Mouse (Mus musculus) CH12.LX (cell line): ENCODE data around the gene Brwd3.

Experiments
- CTCF ChIP-seq, 2 experiments: IDR thresholded peaks in 1 of 2; conservative IDR thresholded peaks in 1 of 2; 2 replicates each; pipeline ENCODE4 v1.5.1; 2011 to 2012; ENCODE audit warnings: low read depth in 2 of 2, low read length in 2 of 2, improper control_type of control experiment in 1 of 2, inconsistent platforms in 1 of 2, mild to moderate bottlenecking in 1 of 2, moderate library complexity in 1 of 2
- ETS1 ChIP-seq: conservative IDR thresholded peaks from 2 replicates; pipeline ENCODE4 v1.6.1; 2012; ENCODE audit warnings: low read depth, mild to moderate bottlenecking, inconsistent platforms, low read length, improper control_type of control experiment, moderate library complexity
- MAZ ChIP-seq: IDR thresholded peaks from 2 replicates; pipeline ENCODE4 v1.6.1; 2012; ENCODE audit warnings: low read depth, mild to moderate bottlenecking, inconsistent platforms, low read length, improper control_type of control experiment, moderate library complexity
- POLR2A ChIP-seq: IDR thresholded peaks from 2 replicates; pipeline ENCODE4 v1.6.1; 2011; ENCODE audit warnings: low read depth, mild to moderate bottlenecking, improper control_type of control experiment, low read length
- RCOR1 ChIP-seq: conservative IDR thresholded peaks from 2 replicates; pipeline ENCODE4 v1.6.1; 2012; ENCODE audit warnings: low read depth, mild to moderate bottlenecking, inconsistent platforms, low read length, improper control_type of control experiment
- USF1 ChIP-seq: IDR thresholded peaks from 2 replicates; pipeline ENCODE4 v1.6.1; 2014; ENCODE audit warnings: low read depth, mild to moderate bottlenecking, inconsistent platforms, low read length, improper control_type of control experiment
- ZKSCAN1 ChIP-seq: IDR thresholded peaks from 2 replicates; pipeline ENCODE4 v1.6.1; 2012; ENCODE audit warnings: low read depth, inconsistent platforms, low read length, improper control_type of control experiment, borderline replicate concordance

GRCm38 (mm10) chrX:108729068-108729467, 105.1 kb downstream of the Brwd3 start:
- no peak for TF ChIP-seq RCOR1
- TF ChIP-seq ETS1 = no peak
- no peak for TF ChIP-seq POLR2A
- no peak for TF ChIP-seq MAZ
- TF ChIP-seq CTCF (conservative IDR thresholded peaks at IDR 0.05 in 1 of 2, IDR thresholded peaks at IDR 0.05 in 1 of 2; ENCODE audit: low read depth in 2 of 2, low read length in 2 of 2) = no peak
- no peak for TF ChIP-seq ZKSCAN1
- TF ChIP-seq USF1 = no peak
